Mouse (Mus musculus) thymus, adult 2 months (tissue): ENCODE measurements around the gene Nt5dc2.

Experiments
- CTCF ChIP-seq: fragments of 200-500 bp; IDR thresholded peaks from 2 replicates; pipeline ENCODE4 v1.5.1; 2012; ENCODE audit warnings: mild to moderate bottlenecking, control low read depth, low read length, moderate library complexity, borderline replicate concordance; ENCODE audit not compliant: control insufficient read depth, poor library complexity, insufficient read depth; ENCODE audit errors: extremely low read depth
- POLR2A ChIP-seq: fragments of 200-500 bp; IDR thresholded peaks from 2 replicates; pipeline ENCODE4 v1.6.1; 2012; ENCODE audit warnings: mild to moderate bottlenecking, low read length, control low read depth, moderate library complexity; ENCODE audit not compliant: control insufficient read depth, poor library complexity, insufficient read depth; ENCODE audit errors: extremely low read depth

DNA sequence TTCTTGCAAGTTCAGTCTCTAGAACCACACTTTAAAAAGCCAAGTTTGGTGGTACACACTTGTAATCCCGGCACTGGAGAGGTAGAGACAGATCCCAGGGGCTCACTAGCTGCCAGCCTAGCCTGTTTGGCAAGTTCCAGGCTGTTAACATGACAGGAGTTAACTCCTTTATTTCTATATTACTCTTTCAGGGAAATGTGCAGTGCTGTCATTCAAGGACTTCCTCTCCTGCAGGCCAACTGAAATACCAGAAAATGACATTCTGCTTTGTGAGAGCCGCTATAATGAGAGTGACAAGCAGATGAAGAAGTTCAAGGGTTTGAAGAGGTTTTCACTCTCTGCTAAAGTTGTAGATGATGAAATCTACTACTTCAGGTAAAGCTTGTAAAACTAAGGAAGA lies 25.7 kb upstream of the Nt5dc2 start:
- TF ChIP-seq CTCF, result no peak
- TF ChIP-seq POLR2A, result no peak
